Mouse (Mus musculus): ENCODE measurements at regions not wholly inside any gene's neighbourhood (a gene's known extent, or its start where the extent isn't known, plus 50 kb on each side); places are given as distances from the start of the nearest gene placed in this dataset.

- no peak overlapping the region for H3K4me2 ChIP-seq (ENCODE audit: low read depth, low read length)
- H3K9ac ChIP-seq (replicated peaks; ENCODE audit: low read length): no peak overlapping the region
- no peaks in the 10 kb centered on the region for H3K36me3 ChIP-seq (ENCODE audit: insufficient read depth, low read length)
- no peak overlapping the region for H3K27ac ChIP-seq
- H3K4me3 ChIP-seq (ENCODE audit: low read length): no peak overlapping the region
- no peaks in the 10 kb centered on the region for H3K9me3 ChIP-seq (ENCODE audit: low read length)
- no peaks in the 10 kb centered on the region for H3K4me1 ChIP-seq (ENCODE audit: insufficient read depth, low read length)
- no peak for DNase-seq (ENCODE audit: low spot score)
- no peaks in the 10 kb centered on the region for H3K27me3 ChIP-seq (ENCODE audit: insufficient read depth, low read length)
- no peak for TF ChIP-seq CTCF (IDR thresholded peaks at IDR 0.05; ENCODE audit: low read depth)
- 78% methylated on average over 4 of the region's 4 CpGs for WGBS
- ATAC-seq: no peak
Observed at GRCm38 (mm10) chr3:38571224-38571623, 86.6 kb upstream of the Ankrd50 start.

- WGBS: 43% methylated on average over 6 of the region's 6 CpGs
- no peak overlapping the region for H3K4me2 ChIP-seq (ENCODE audit: low read depth, low read length)
- ATAC-seq (no peak), DNase-seq (ENCODE audit: low spot score) (no peak)
- no peak overlapping the region for H3K4me3 ChIP-seq (ENCODE audit: low read length)
- H3K9me3 ChIP-seq (ENCODE audit: low read length): no peaks in the 10 kb centered on the region
- H3K9ac ChIP-seq (replicated peaks; ENCODE audit: low read length): no peak overlapping the region
- peaks cover 4% of the 10 kb centered on the region; the same call in 1 of the 2 replicates for H3K4me1 ChIP-seq (ENCODE audit: insufficient read depth, low read length)
- no peak overlapping the region for H3K27ac ChIP-seq
- no peak for TF ChIP-seq CTCF (IDR thresholded peaks at IDR 0.05; ENCODE audit: low read depth)
- no peaks in the 10 kb centered on the region for H3K36me3 ChIP-seq (ENCODE audit: insufficient read depth, low read length)
- no peaks in the 10 kb centered on the region for H3K27me3 ChIP-seq (ENCODE audit: insufficient read depth, low read length)
Observed at GRCm38 (mm10) chr3:38569001-38569400, 84.4 kb upstream of the Ankrd50 start.

- H3K9ac ChIP-seq (replicated peaks; ENCODE audit: low read length): no peak overlapping the region
- no peaks in the 10 kb centered on the region for H3K36me3 ChIP-seq (ENCODE audit: insufficient read depth, low read length)
- H3K9me3 ChIP-seq (ENCODE audit: low read length): no peaks in the 10 kb centered on the region
- no peak for TF ChIP-seq CTCF (IDR thresholded peaks at IDR 0.05; ENCODE audit: low read depth)
- 6% methylated on average over 2 of the region's 2 CpGs for whole genome bisulfite sequencing
- H3K4me1 ChIP-seq (ENCODE audit: insufficient read depth, low read length): peaks cover 4% of the 10 kb centered on the region; the same call in 1 of the 2 replicates
- no peak overlapping the region for H3K4me3 ChIP-seq (ENCODE audit: low read length)
- no peak for DNase-seq (ENCODE audit: low spot score)
- ATAC-seq: no peak
- H3K4me2 ChIP-seq (ENCODE audit: low read depth, low read length): no peak overlapping the region
- H3K27me3 ChIP-seq (ENCODE audit: insufficient read depth, low read length): no peaks in the 10 kb centered on the region
- H3K27ac ChIP-seq: no peak overlapping the region
Observed at GRCm38 (mm10) chr3:38568596-38568975, 83.9 kb upstream of the Ankrd50 start.

GRCm38 (mm10) chr3:38567946-38568595 lies 83.4 kb upstream of the Ankrd50 start:
- WGBS: 25% methylated on average over 8 of the region's 8 CpGs
- peaks cover 4% of the 10 kb centered on the region; the same call in 1 of the 2 replicates for H3K4me1 ChIP-seq (ENCODE audit: insufficient read depth, low read length)
- no peak overlapping the region for H3K27ac ChIP-seq
- no peak for TF ChIP-seq CTCF (IDR thresholded peaks at IDR 0.05; ENCODE audit: low read depth)
- no peak overlapping the region for H3K9ac ChIP-seq (replicated peaks; ENCODE audit: low read length)
- no peaks in the 10 kb centered on the region for H3K27me3 ChIP-seq (ENCODE audit: insufficient read depth, low read length)
- no peaks in the 10 kb centered on the region for H3K9me3 ChIP-seq (ENCODE audit: low read length)
- H3K4me2 ChIP-seq (ENCODE audit: low read depth, low read length): no peak overlapping the region
- no peaks in the 10 kb centered on the region for H3K36me3 ChIP-seq (ENCODE audit: insufficient read depth, low read length)
- peak; percentile 9 for DNase-seq (ENCODE audit: low spot score)
- no peak overlapping the region for H3K4me3 ChIP-seq (ENCODE audit: low read length)
- 0 out of 2 replicates have a peak, but pooled peaks have one; percentile 19 for ATAC-seq

- H3K27me3 ChIP-seq (ENCODE audit: insufficient read depth, low read length): no peaks in the 10 kb centered on the region
- WGBS: 81% methylated on average over 2 of the region's 2 CpGs
- H3K27ac ChIP-seq: no peak overlapping the region
- no peaks in the 10 kb centered on the region for H3K36me3 ChIP-seq (ENCODE audit: insufficient read depth, low read length)
- H3K4me1 ChIP-seq (ENCODE audit: insufficient read depth, low read length): peaks cover 4% of the 10 kb centered on the region; the same call in 1 of the 2 replicates
- H3K4me2 ChIP-seq (ENCODE audit: low read depth, low read length): no peak overlapping the region
- no peak overlapping the region for H3K9ac ChIP-seq (replicated peaks; ENCODE audit: low read length)
- no peak for TF ChIP-seq CTCF (IDR thresholded peaks at IDR 0.05; ENCODE audit: low read depth)
- ATAC-seq (no peak), DNase-seq (ENCODE audit: low spot score) (no peak)
- H3K4me3 ChIP-seq (ENCODE audit: low read length): no peak overlapping the region
- no peaks in the 10 kb centered on the region for H3K9me3 ChIP-seq (ENCODE audit: low read length)
Observed at GRCm38 (mm10) chr3:38566576-38566975, 81.9 kb upstream of the Ankrd50 start.

- no peaks in the 10 kb centered on the region for H3K9me3 ChIP-seq (ENCODE audit: low read length)
- ATAC-seq: no peak
- no peak overlapping the region for H3K4me2 ChIP-seq (ENCODE audit: low read depth, low read length)
- H3K27ac ChIP-seq: no peak overlapping the region
- H3K27me3 ChIP-seq (ENCODE audit: insufficient read depth, low read length): no peaks in the 10 kb centered on the region
- peaks cover 4% of the 10 kb centered on the region; the same call in 1 of the 2 replicates for H3K4me1 ChIP-seq (ENCODE audit: insufficient read depth, low read length)
- TF ChIP-seq CTCF (IDR thresholded peaks at IDR 0.05; ENCODE audit: low read depth): no peak
- H3K9ac ChIP-seq (replicated peaks; ENCODE audit: low read length): no peak overlapping the region
- DNase-seq (ENCODE audit: low spot score): no peak
- H3K4me3 ChIP-seq (ENCODE audit: low read length): no peak overlapping the region
- 31% methylated on average over 2 of the region's 2 CpGs for WGBS
- no peaks in the 10 kb centered on the region for H3K36me3 ChIP-seq (ENCODE audit: insufficient read depth, low read length)
Observed at GRCm38 (mm10) chr3:38564844-38565243, 80.2 kb upstream of the Ankrd50 start.

- no peak overlapping the region for H3K4me2 ChIP-seq (ENCODE audit: low read depth, low read length)
- peak; percentile 60; the same call in 1 of the 2 replicates for ATAC-seq
- H3K36me3 ChIP-seq (ENCODE audit: insufficient read depth, low read length): no peaks in the 10 kb centered on the region
- H3K9me3 ChIP-seq (ENCODE audit: low read length): no peaks in the 10 kb centered on the region
- no peak overlapping the region for H3K9ac ChIP-seq (replicated peaks; ENCODE audit: low read length)
- H3K4me3 ChIP-seq (ENCODE audit: low read length): no peak overlapping the region
- WGBS: 20% methylated on average over 2 of the region's 2 CpGs
- peaks cover 4% of the 10 kb centered on the region; the same call in 1 of the 2 replicates for H3K4me1 ChIP-seq (ENCODE audit: insufficient read depth, low read length)
- H3K27ac ChIP-seq: no peak overlapping the region
- DNase-seq (ENCODE audit: low spot score): peak; percentile 59
- TF ChIP-seq CTCF (IDR thresholded peaks at IDR 0.05; ENCODE audit: low read depth): no peak
- H3K27me3 ChIP-seq (ENCODE audit: insufficient read depth, low read length): no peaks in the 10 kb centered on the region
Observed at GRCm38 (mm10) chr3:38564364-38564763, 79.7 kb upstream of the Ankrd50 start.
